In genomic region chr14:3049513-3049800, GRCm38 (mm10) we compare ENCODE assay signal across 8 mouse cellular contexts. TPM values are rescaled to one million over a fixed set of nuclear protein-coding genes. Genes with fewer than 3 reads are reported as not detected.
DNase-seq lines count a peak whose midpoint lies in the region; ATAC-seq and TF ChIP-seq lines count a peak whose summit lies in the region.
"Not testable (repeated sequence)": the region's sequence is repeated elsewhere in the genome, so short reads cannot be mapped to it uniquely, and the experiment has no call there.

No protein-coding gene starts in this region.

- not testable (repeated sequence) for ATAC-seq in embryonic facial prominence, embryonic 13.5 days (ENCODE audit: insufficient number of reproducible peaks, insufficient read depth, low FRiP score, low TSS enrichment, low read depth); heart, embryonic 11.5 days (replicated peaks; ENCODE audit: insufficient number of reproducible peaks, low FRiP score, low TSS enrichment); intestine, embryonic 15.5 days; lung, embryonic 16.5 days (ENCODE audit: low read depth)

- not testable (repeated sequence) for H3K36me3 ChIP-seq in embryonic facial prominence, embryonic 13.5 days; heart, embryonic 11.5 days (ENCODE audit: control insufficient read depth, insufficient read depth, low read length); intestine, embryonic 15.5 days; lung, embryonic 16.5 days (ENCODE audit: control insufficient read depth, insufficient read depth, low read length)

- TF ChIP-seq POLR2A in brain, embryonic 14.5 days (IDR thresholded peaks at IDR 0.05; ENCODE audit: borderline replicate concordance, extremely low read depth, insufficient read depth, insufficient read length, poor library complexity, severe bottlenecking), result not testable (repeated sequence)

- peak overlapping the region; percentile 56 for H3K9ac ChIP-seq in embryonic facial prominence, embryonic 13.5 days
- H3K9ac ChIP-seq in heart, embryonic 11.5 days (ENCODE audit: low read depth, low read length), result not testable (repeated sequence)
- peak overlapping the region; percentile 41; the same call in 1 of the 2 replicates for H3K9ac ChIP-seq in intestine, embryonic 15.5 days
- H3K9ac ChIP-seq in lung, embryonic 16.5 days (ENCODE audit: low read length), result 0 out of 2 replicates have a peak overlapping the region, but pooled peaks have one; percentile 11

- WGBS in embryonic facial prominence, embryonic 13.5 days, result under 1% methylated on average over 18 of the region's 20 CpGs
- WGBS in heart, embryonic 11.5 days (ENCODE audit: insufficient replicate concordance), result 2% methylated on average over 10 of the region's 20 CpGs
- under 1% methylated on average over 20 of the region's 20 CpGs for WGBS in intestine, embryonic 15.5 days
- WGBS in lung, embryonic 16.5 days, result under 1% methylated on average over 13 of the region's 20 CpGs

- intact Hi-C loops in left cerebral cortex, postnatal 4 days (cut with DNase I), result not testable (repeated sequence)

- not testable (repeated sequence) for H3K27ac ChIP-seq in embryonic facial prominence, embryonic 13.5 days; heart, embryonic 11.5 days (ENCODE audit: low read depth, low read length); intestine, embryonic 15.5 days; lung, embryonic 16.5 days (ENCODE audit: low read length)

- peak overlapping the region; percentile 78 for H3K4me2 ChIP-seq in embryonic facial prominence, embryonic 13.5 days
- peak overlapping the region; percentile 70 for H3K4me2 ChIP-seq in heart, embryonic 11.5 days
- peak overlapping the region; percentile 81 for H3K4me2 ChIP-seq in intestine, embryonic 15.5 days (replicated peaks)
- H3K4me2 ChIP-seq in lung, embryonic 16.5 days (ENCODE audit: low read depth, low read length), result peak overlapping the region; percentile 68

- not testable (repeated sequence) for H3K27me3 ChIP-seq in embryonic facial prominence, embryonic 13.5 days; heart, embryonic 11.5 days (ENCODE audit: control insufficient read depth, insufficient read depth, low read length); intestine, embryonic 15.5 days (replicated peaks); lung, embryonic 16.5 days (ENCODE audit: control insufficient read depth, insufficient read depth, low read depth, low read length)

- peak; percentile 10 for DNase-seq in brain, embryonic 14.5 days (ENCODE audit: low read depth)
- peak; percentile 23 for DNase-seq in left cerebral cortex, postnatal 4 days
- DNase-seq in ovary, postnatal 36 days (ENCODE audit: low spot score), result peak; percentile 5
- peak; percentile 8 for DNase-seq in yolk sac, embryonic 10.5 days (ENCODE audit: low spot score)

- not testable (repeated sequence) for TF ChIP-seq CTCF in brain, embryonic 14.5 days (IDR thresholded peaks at IDR 0.05; ENCODE audit: borderline replicate concordance, extremely low read depth, insufficient read depth, insufficient read length)

- H3K4me1 ChIP-seq in embryonic facial prominence, embryonic 13.5 days; heart, embryonic 11.5 days (ENCODE audit: control insufficient read depth, insufficient read depth, low read length); intestine, embryonic 15.5 days (replicated peaks); lung, embryonic 16.5 days (replicated peaks; ENCODE audit: control insufficient read depth, insufficient read depth, low read length): not testable (repeated sequence)

- peak overlapping the region; percentile 49 for H3K4me3 ChIP-seq in embryonic facial prominence, embryonic 13.5 days
- H3K4me3 ChIP-seq in heart, embryonic 11.5 days (ENCODE audit: low read depth, low read length), result peak overlapping the region; percentile 51
- peak overlapping the region; percentile 49 for H3K4me3 ChIP-seq in intestine, embryonic 15.5 days (replicated peaks)
- peak overlapping the region; percentile 47 for H3K4me3 ChIP-seq in lung, embryonic 16.5 days (ENCODE audit: low read length)

- H3K9me3 ChIP-seq in embryonic facial prominence, embryonic 13.5 days; heart, embryonic 11.5 days (replicated peaks; ENCODE audit: control insufficient read depth, low read length); intestine, embryonic 15.5 days; lung, embryonic 16.5 days (ENCODE audit: control insufficient read depth, low read length): not testable (repeated sequence)

RNA-seq across cellular contexts. Expression of gene Gm2897, which starts 0.4 kb away (rescaled TPM):
- polyA plus RNA-seq in brain, embryonic 14.5 days (2012; rRNA removed), result 14.8 and 15.8 TPM in 2 replicates
- polyA plus RNA-seq in embryonic facial prominence, embryonic 13.5 days (2015; fragmentation: Nextera tagmentation; extraction: Ambion mirVana), result 2.1 and 2.3 TPM in 2 replicates
- polyA plus RNA-seq in heart, embryonic 11.5 days (2014; fragmentation: Nextera tagmentation; extraction: Ambion mirVana), result 6.1 and 7.7 TPM in 2 replicates
- polyA plus RNA-seq in intestine, embryonic 15.5 days (2015; fragmentation: Nextera tagmentation; extraction: Ambion mirVana), result 1.1 and 1.5 TPM in 2 replicates
- total RNA-seq in left cerebral cortex, postnatal 4 days (2021), result 1 to 10 TPM; 5.6 to 5.9 TPM
- 1.5 and 1.8 TPM in 2 replicates for polyA plus RNA-seq in lung, embryonic 16.5 days (2015; fragmentation: Nextera tagmentation; extraction: Ambion mirVana)

RNA-seq across cellular contexts. Expression of gene Gm2888, which starts 19.7 kb away (rescaled TPM):
- polyA plus RNA-seq in brain, embryonic 14.5 days (2012; rRNA removed), result not detected in 2 replicates
- polyA plus RNA-seq in embryonic facial prominence, embryonic 13.5 days (2015; fragmentation: Nextera tagmentation; extraction: Ambion mirVana), result not detected in 2 replicates
- not detected in 2 replicates for polyA plus RNA-seq in heart, embryonic 11.5 days (2014; fragmentation: Nextera tagmentation; extraction: Ambion mirVana)
- not detected in 2 replicates for polyA plus RNA-seq in intestine, embryonic 15.5 days (2015; fragmentation: Nextera tagmentation; extraction: Ambion mirVana)
- not detected for total RNA-seq in left cerebral cortex, postnatal 4 days (2021)
- polyA plus RNA-seq in lung, embryonic 16.5 days (2015; fragmentation: Nextera tagmentation; extraction: Ambion mirVana), result not detected in 2 replicates
